Mouse (Mus musculus) fibroblast of lung, adult 2 months (primary cell): Measurements from ENCODE around the gene Gm6760.

Source experiments
- DNase-seq: peaks from one replicate; pipeline ENCODE4 v3.0.0-alpha.2; 2011; ENCODE audit warnings: low read depth

The Gm6760 gene

DNA sequence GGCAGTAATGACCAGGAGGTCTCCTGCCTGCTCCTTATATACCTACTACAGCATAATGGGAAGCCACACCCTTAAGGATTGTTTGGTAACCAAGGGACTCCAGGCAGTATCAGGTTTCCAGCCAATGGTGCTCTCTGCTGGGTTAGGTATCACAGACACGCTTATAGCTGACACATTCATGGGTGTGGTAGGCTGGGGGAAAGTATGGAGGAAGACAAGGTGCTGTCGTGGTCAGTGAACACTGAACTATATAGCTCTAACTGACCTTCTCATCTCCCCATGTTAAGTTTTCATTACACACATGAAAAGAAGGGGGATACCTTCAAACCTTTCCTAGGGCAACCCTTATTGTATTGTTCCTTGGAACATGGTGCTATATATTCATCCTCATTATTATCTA, at the start of gene Gm6760:
TSS of gene Gm6760 (minus strand) at position 101 of the 400 bp plus-strand sequence.
- DNase-seq: no peak

DNA sequence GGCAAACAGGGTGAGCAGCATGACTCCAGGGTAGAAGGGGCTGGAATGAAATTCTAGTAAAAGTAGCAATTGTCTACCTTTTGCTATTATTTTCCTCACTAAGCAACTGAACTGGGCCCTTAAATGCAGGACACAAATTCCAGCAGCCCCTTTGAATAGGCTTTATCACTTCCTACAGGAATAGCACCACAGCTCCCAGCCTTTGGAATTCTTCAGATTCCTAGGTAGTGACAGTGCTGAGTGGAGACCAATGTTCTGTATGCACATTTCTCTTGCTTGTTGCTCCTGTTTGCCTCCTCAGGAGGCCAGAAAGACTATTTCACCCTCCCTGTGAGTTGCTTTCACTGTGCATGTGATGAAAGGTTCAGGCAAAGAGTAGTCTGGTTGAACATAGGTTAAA, 29.2 kb upstream of the Gm6760 start:
- DNase-seq: no peak

DNA sequence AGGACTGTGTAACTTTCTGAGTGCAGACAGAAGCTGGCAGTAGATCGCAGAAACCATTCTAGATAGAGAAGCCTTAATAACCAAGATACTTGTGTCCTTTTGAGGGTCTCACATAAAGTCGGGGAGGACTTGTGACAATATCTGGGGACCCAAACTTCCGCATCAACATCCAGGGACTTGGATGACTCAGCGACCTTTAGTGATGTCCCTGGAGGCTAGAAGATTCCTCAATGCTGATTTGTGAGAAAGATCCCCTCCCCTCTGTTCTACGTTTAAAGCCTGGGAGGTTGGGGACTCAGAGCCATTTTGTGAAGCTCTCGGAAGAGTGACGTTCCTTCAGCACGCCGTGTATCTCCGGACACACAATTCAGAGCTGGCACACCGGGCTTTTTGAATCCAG, 21.2 kb upstream of the Gm6760 start, which contains the start of gene 3830417A13Rik:
TSS of gene 3830417A13Rik (plus strand) at position 301 of the 400 bp plus-strand sequence.
- no peak for DNase-seq
